Mouse (Mus musculus): ENCODE results near the gene Fbxo31.

GRCm38 (mm10) chr8:121623043-121623442 is 44.4 kb upstream of the Fbxo31 start:
- TF ChIP-seq CTCF (IDR thresholded peaks at IDR 0.05; ENCODE audit: low read depth, low read length) = no peak
- TF ChIP-seq POLR2A (IDR thresholded peaks at IDR 0.05; ENCODE audit: extremely low read depth, insufficient read depth, low read length) = no peak
